Mouse (Mus musculus): ENCODE measurements around the gene Braf. TPM values are rescaled to one million over a fixed set of nuclear protein-coding genes. Genes with fewer than 3 reads are reported as not detected.
"Not testable (repeated sequence)": the region's sequence is repeated elsewhere in the genome, so short reads cannot be mapped to it uniquely, and the experiment has no call there.

Gene Braf
- polyA plus RNA-seq, 1 experiment from 2014 or later = 32.8 TPM

DNA sequence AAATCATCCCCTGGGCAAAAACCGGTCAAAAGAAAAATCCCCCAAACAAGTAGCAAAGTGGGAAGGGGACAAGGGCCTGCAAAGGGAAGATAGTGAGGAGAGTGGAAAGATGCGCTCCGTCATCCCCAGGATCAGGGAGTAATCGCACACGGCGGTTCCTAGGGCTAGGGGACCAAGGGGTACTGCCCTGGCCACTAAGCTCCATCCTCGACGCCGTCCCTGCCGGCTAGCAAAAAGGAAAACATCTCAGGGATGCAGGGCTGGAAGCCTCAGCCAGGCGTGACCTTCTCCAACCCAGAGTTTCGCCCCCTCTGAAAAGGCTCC lies 759 bp downstream of the Braf start:
- under 1% methylated on average over 12 of the region's 12 CpGs for WGBS
- peak overlapping the region; percentile 85 for H3K4me2 ChIP-seq (ENCODE audit: low read depth, low read length)

GRCm38 (mm10) chr6:39724071-39724470 lies 1.2 kb downstream of the Braf start:
- peak overlapping the region; percentile 96 for H3K9ac ChIP-seq (replicated peaks; ENCODE audit: low read depth, low read length)
- peak overlapping the region; percentile 95 for H3K4me3 ChIP-seq (ENCODE audit: low read depth, low read length)
- no peaks in the 10 kb centered on the region for H3K27me3 ChIP-seq (ENCODE audit: control insufficient read depth, insufficient read depth, low read length)
- no peaks in the 10 kb centered on the region for H3K36me3 ChIP-seq (ENCODE audit: control insufficient read depth, insufficient read depth, low read length)
- no peak for ATAC-seq (ENCODE audit: low read depth)
- 3% methylated on average over 7 of the region's 7 CpGs for WGBS
- no peaks in the 10 kb centered on the region for H3K9me3 ChIP-seq (ENCODE audit: control insufficient read depth, low read length)
- H3K4me2 ChIP-seq (ENCODE audit: low read depth, low read length) = peak overlapping the region; percentile 85
- H3K27ac ChIP-seq (ENCODE audit: low read depth, low read length) = no peak overlapping the region
- H3K4me1 ChIP-seq (ENCODE audit: control insufficient read depth, insufficient read depth, low read length) = peaks cover 23% of the 10 kb centered on the region

More for the DNA sequence above, 759 bp downstream of the Braf start:
- Histone ChIP-seq H3K27me3 (ENCODE audit: control insufficient read depth, insufficient read depth, low read length) (no peaks in the 10 kb centered on the region), H3K4me3 (ENCODE audit: low read depth, low read length) (peak overlapping the region; percentile 95), H3K9me3 (ENCODE audit: control insufficient read depth, low read length) (no peaks in the 10 kb centered on the region), H3K9ac (replicated peaks; ENCODE audit: low read depth, low read length) (peak overlapping the region; percentile 96), H3K36me3 (ENCODE audit: control insufficient read depth, insufficient read depth, low read length) (no peaks in the 10 kb centered on the region), H3K4me1 (ENCODE audit: control insufficient read depth, insufficient read depth, low read length) (peaks cover 23% of the 10 kb centered on the region), H3K27ac (ENCODE audit: low read depth, low read length) (peak overlapping the region; percentile 98)
- peak; percentile 61 for ATAC-seq (ENCODE audit: low read depth)

DNA sequence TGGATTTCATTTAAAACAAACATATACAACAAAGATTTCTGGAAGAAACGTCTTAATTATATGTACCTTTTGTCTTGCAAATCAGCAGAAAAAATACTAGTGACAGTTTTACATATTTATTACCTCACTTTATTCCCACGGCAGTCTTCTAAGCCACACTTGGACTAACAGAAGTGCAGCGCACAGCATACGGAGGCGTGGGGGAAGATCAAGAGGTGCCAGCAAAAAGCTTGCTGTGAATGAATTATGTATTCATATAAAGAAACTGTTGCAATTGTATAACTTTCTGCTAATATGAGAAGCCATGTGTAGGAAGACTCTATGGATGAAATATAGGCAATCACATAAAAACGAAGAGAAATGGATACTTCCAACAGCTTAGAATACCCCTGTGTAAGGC lies 6.7 kb downstream of the Braf start:
- 51% methylated on average over 6 of the region's 6 CpGs for WGBS
- Histone ChIP-seq H3K9ac (replicated peaks; ENCODE audit: low read depth, low read length) (no peak overlapping the region), H3K27ac (ENCODE audit: low read depth, low read length) (no peak overlapping the region), H3K27me3 (ENCODE audit: control insufficient read depth, insufficient read depth, low read length) (no peaks in the 10 kb centered on the region), H3K9me3 (ENCODE audit: control insufficient read depth, low read length) (no peaks in the 10 kb centered on the region), H3K4me1 (ENCODE audit: control insufficient read depth, insufficient read depth, low read length) (peaks cover 16% of the 10 kb centered on the region), H3K36me3 (ENCODE audit: control insufficient read depth, insufficient read depth, low read length) (no peaks in the 10 kb centered on the region), H3K4me3 (ENCODE audit: low read depth, low read length) (no peak overlapping the region), H3K4me2 (ENCODE audit: low read depth, low read length) (no peak overlapping the region)
- ATAC-seq (ENCODE audit: low read depth) = no peak

GRCm38 (mm10) chr6:39717049-39717448 lies 8.2 kb downstream of the Braf start:
- 94% methylated on average over 2 of the region's 2 CpGs for WGBS
- Histone ChIP-seq H3K9ac (replicated peaks; ENCODE audit: low read depth, low read length) (no peak overlapping the region), H3K9me3 (ENCODE audit: control insufficient read depth, low read length) (no peaks in the 10 kb centered on the region), H3K4me1 (ENCODE audit: control insufficient read depth, insufficient read depth, low read length) (peaks cover 5% of the 10 kb centered on the region), H3K4me3 (ENCODE audit: low read depth, low read length) (no peak overlapping the region), H3K36me3 (ENCODE audit: control insufficient read depth, insufficient read depth, low read length) (no peaks in the 10 kb centered on the region), H3K27me3 (ENCODE audit: control insufficient read depth, insufficient read depth, low read length) (no peaks in the 10 kb centered on the region), H3K4me2 (ENCODE audit: low read depth, low read length) (no peak overlapping the region), H3K27ac (ENCODE audit: low read depth, low read length) (no peak overlapping the region)
- no peak for ATAC-seq (ENCODE audit: low read depth)

- Histone ChIP-seq H3K9me3 (ENCODE audit: control insufficient read depth, low read length) (no peaks in the 10 kb centered on the region), H3K4me2 (ENCODE audit: low read depth, low read length) (no peak overlapping the region), H3K36me3 (ENCODE audit: control insufficient read depth, insufficient read depth, low read length) (no peaks in the 10 kb centered on the region), H3K27me3 (ENCODE audit: control insufficient read depth, insufficient read depth, low read length) (no peaks in the 10 kb centered on the region), H3K4me1 (ENCODE audit: control insufficient read depth, insufficient read depth, low read length) (no peaks in the 10 kb centered on the region), H3K27ac (ENCODE audit: low read depth, low read length) (no peak overlapping the region), H3K4me3 (ENCODE audit: low read depth, low read length) (no peak overlapping the region), H3K9ac (replicated peaks; ENCODE audit: low read depth, low read length) (no peak overlapping the region)
- ATAC-seq (ENCODE audit: low read depth) = no peak
- WGBS = 75% methylated on average over 7 of the region's 7 CpGs
These were observed 10.9 kb downstream of the Braf start for GRCm38 (mm10) chr6:39714341-39714740.

DNA sequence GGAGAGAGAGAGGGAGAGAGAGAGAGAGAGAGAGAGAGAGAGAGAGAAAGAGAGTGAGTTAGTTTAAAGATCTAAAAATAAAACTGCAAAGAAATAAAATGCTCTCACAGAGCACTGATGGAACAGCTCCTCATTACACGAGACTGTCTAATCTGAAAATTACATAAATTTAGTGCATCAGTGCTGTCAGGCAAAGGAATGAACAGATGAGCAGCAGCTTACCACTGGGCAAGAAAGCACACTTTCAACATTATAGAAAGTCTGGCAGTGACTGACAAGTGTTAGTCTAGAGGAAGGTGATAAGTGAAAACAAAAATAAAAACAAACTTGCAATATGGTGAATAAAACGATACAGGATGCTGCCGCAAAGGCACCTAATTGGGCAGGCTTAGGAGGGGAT lies 11.9 kb downstream of the Braf start:
- H3K27me3 ChIP-seq (ENCODE audit: control insufficient read depth, insufficient read depth, low read length) = no peaks in the 10 kb centered on the region
- WGBS = 84% methylated on average over 3 of the region's 3 CpGs
- no peak overlapping the region for H3K27ac ChIP-seq (ENCODE audit: low read depth, low read length)
- H3K4me1 ChIP-seq (ENCODE audit: control insufficient read depth, insufficient read depth, low read length) = no peaks in the 10 kb centered on the region
- no peak overlapping the region for H3K4me3 ChIP-seq (ENCODE audit: low read depth, low read length)
- no peak overlapping the region for H3K9ac ChIP-seq (replicated peaks; ENCODE audit: low read depth, low read length)
- no peak overlapping the region for H3K4me2 ChIP-seq (ENCODE audit: low read depth, low read length)
- no peaks in the 10 kb centered on the region for H3K36me3 ChIP-seq (ENCODE audit: control insufficient read depth, insufficient read depth, low read length)
- no peaks in the 10 kb centered on the region for H3K9me3 ChIP-seq (ENCODE audit: control insufficient read depth, low read length)
- no peak for ATAC-seq (ENCODE audit: low read depth)

DNA sequence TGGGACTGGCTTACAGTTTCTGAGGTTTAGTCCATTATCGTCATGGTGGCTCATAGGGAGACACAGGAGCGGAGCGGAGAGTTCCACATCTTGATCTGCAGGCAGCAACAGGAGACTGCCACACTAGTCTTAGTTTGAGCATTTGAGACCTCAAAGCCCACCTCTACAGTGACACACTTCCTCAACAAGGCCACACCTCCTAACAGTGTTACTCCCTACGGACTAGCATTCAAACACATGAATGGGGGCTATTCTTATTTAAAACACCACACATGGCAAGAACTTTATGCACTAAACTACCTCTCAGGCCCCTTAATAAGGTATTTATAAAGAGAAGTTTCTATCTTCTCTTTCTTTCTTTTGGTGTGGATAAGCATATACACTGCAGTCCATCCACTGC lies 19.6 kb downstream of the Braf start:
- Histone ChIP-seq H3K4me3 (ENCODE audit: low read depth, low read length) (no peak overlapping the region), H3K4me1 (ENCODE audit: control insufficient read depth, insufficient read depth, low read length) (no peaks in the 10 kb centered on the region), H3K9me3 (ENCODE audit: control insufficient read depth, low read length) (no peaks in the 10 kb centered on the region), H3K36me3 (ENCODE audit: control insufficient read depth, insufficient read depth, low read length) (no peaks in the 10 kb centered on the region), H3K9ac (replicated peaks; ENCODE audit: low read depth, low read length) (no peak overlapping the region), H3K27ac (ENCODE audit: low read depth, low read length) (no peak overlapping the region), H3K27me3 (ENCODE audit: control insufficient read depth, insufficient read depth, low read length) (no peaks in the 10 kb centered on the region), H3K4me2 (ENCODE audit: low read depth, low read length) (no peak overlapping the region)
- ATAC-seq (ENCODE audit: low read depth) = no peak
- WGBS = 89% methylated on average over 4 of the region's 4 CpGs

DNA sequence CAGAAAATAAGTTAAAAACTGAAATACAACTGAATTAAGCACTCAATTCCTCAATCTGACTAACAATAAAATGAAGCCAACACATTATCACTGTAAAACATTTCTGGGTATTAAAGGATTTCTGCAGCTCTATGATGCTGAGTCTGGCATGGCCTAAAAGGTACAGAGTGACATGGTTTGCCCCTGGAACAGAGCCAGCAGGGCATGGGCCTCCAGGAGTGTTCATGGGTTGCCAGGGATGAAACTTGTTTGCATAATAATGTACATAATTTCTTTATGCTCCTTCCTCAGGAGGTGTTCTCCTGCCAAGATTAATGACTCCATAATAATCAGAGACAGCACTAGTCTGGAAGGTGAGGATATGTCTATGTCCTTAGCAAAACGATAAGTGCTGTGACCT lies 32.1 kb downstream of the Braf start:
- no peak for ATAC-seq (ENCODE audit: low read depth)
- H3K9me3 ChIP-seq (ENCODE audit: control insufficient read depth, low read length) = no peaks in the 10 kb centered on the region
- WGBS = 71% methylated on average over 1 of the region's 1 CpGs
- H3K4me2 ChIP-seq (ENCODE audit: low read depth, low read length) = no peak overlapping the region
- no peaks in the 10 kb centered on the region for H3K4me1 ChIP-seq (ENCODE audit: control insufficient read depth, insufficient read depth, low read length)
- no peak overlapping the region for H3K27ac ChIP-seq (ENCODE audit: low read depth, low read length)
- no peaks in the 10 kb centered on the region for H3K27me3 ChIP-seq (ENCODE audit: control insufficient read depth, insufficient read depth, low read length)
- no peak overlapping the region for H3K9ac ChIP-seq (replicated peaks; ENCODE audit: low read depth, low read length)
- H3K36me3 ChIP-seq (ENCODE audit: control insufficient read depth, insufficient read depth, low read length) = no peaks in the 10 kb centered on the region
- H3K4me3 ChIP-seq (ENCODE audit: low read depth, low read length) = no peak overlapping the region

DNA sequence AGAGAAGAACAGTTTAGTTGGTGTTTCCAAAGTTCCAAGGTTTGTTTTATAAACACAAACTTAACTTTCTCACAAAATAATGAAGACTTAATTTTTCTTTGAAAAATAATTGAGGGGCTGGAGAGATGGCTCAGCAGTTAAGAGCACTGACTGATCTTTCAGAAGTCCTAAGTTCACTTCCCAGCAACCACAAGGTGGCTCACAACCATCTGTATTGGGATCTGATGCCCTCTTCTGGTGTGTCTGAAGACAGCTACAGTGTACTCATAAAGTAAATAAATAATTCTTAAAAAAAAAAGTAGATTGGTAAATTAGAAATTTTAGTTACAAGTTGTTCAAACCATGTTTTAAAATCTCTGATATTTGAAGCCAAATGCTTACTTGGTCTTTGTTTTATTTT lies 38.4 kb downstream of the Braf start:
- not testable (repeated sequence) for H3K9me3 ChIP-seq (ENCODE audit: control insufficient read depth, low read length); H3K4me2 ChIP-seq (ENCODE audit: low read depth, low read length); H3K27ac ChIP-seq (ENCODE audit: low read depth, low read length); H3K4me1 ChIP-seq (ENCODE audit: control insufficient read depth, insufficient read depth, low read length); H3K9ac ChIP-seq (replicated peaks; ENCODE audit: low read depth, low read length); ATAC-seq (ENCODE audit: low read depth); H3K27me3 ChIP-seq (ENCODE audit: control insufficient read depth, insufficient read depth, low read length); H3K4me3 ChIP-seq (ENCODE audit: low read depth, low read length); H3K36me3 ChIP-seq (ENCODE audit: control insufficient read depth, insufficient read depth, low read length)

DNA sequence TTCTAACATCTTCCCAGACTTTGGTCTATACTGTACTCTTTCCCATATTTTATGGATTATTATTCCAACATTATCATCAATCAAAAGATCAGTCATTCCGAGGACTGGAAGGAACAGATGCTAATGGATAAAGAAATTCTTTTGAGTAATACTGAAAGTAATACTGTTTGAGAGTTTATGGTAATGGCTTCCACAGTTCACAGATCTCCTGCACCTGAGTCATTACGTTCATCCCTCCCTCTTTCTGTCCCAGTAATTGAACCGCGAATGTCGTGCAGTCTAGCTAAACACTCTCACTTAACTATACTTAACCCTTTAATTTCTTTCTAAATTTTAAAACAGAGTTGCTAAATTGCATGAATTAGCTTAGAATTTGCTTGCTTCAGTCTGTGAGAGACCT lies 43.5 kb downstream of the Braf start:
- no peaks in the 10 kb centered on the region for H3K27me3 ChIP-seq (ENCODE audit: control insufficient read depth, insufficient read depth, low read length)
- no peaks in the 10 kb centered on the region for H3K4me1 ChIP-seq (ENCODE audit: control insufficient read depth, insufficient read depth, low read length)
- ATAC-seq (ENCODE audit: low read depth) = no peak
- H3K36me3 ChIP-seq (ENCODE audit: control insufficient read depth, insufficient read depth, low read length) = no peaks in the 10 kb centered on the region; the same call in 1 of the 2 replicates
- H3K27ac ChIP-seq (ENCODE audit: low read depth, low read length) = no peak overlapping the region
- no peak overlapping the region for H3K4me3 ChIP-seq (ENCODE audit: low read depth, low read length)
- H3K9ac ChIP-seq (replicated peaks; ENCODE audit: low read depth, low read length) = no peak overlapping the region
- H3K4me2 ChIP-seq (ENCODE audit: low read depth, low read length) = no peak overlapping the region
- H3K9me3 ChIP-seq (ENCODE audit: control insufficient read depth, low read length) = no peaks in the 10 kb centered on the region
- 49% methylated on average over 5 of the region's 5 CpGs for whole genome bisulfite sequencing
